Mouse (Mus musculus): Measurements from ENCODE around the gene Fev. TPM values are rescaled to one million over a fixed set of nuclear protein-coding genes. Genes with fewer than 3 reads are reported as not detected.

Fev gene
- polyA plus RNA-seq, 1 experiment from 2014 or later = 2.1 TPM

DNA sequence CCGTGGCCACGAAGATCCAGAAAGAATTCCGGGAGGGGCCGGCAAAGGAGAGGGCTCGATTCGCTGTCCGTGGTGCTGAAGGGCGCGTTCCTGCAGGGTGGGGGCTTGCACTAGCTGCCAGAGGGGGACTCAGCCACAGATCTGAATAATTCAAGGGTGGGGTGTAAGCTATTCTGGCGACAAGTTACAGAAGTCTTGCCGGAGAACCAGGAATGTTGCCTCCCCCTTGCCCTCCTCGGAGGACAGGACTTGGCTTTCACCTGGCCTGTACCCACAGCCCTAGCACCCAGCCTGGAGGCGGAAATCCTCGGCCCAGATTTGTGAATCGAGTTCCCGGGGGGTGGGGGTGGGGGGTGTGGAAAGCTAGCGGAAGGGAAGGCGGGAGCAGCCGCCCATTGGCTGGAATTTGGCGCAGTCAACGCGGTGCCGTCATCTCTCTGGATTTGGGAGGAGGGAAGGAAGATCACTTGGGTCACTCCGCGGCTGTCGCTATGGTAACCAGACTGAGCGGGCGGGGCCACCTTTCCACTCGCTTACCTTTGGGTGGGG is 27.0 kb downstream of the Fev start:
- H3K9me3 ChIP-seq (ENCODE audit: control insufficient read depth, low read length) = no peaks in the 10 kb centered on the region
- WGBS = 1% methylated on average over 29 of the region's 29 CpGs
- H3K4me2 ChIP-seq (replicated peaks; ENCODE audit: low read depth, low read length) = peak overlapping the region; percentile 37
- peaks cover 72% of the 10 kb centered on the region for H3K27me3 ChIP-seq (ENCODE audit: control insufficient read depth, insufficient read depth, low read length)
- H3K4me3 ChIP-seq (ENCODE audit: low read length) = peak overlapping the region; percentile 18
- H3K4me1 ChIP-seq (ENCODE audit: control insufficient read depth, insufficient read depth, low read length) = peaks cover 9% of the 10 kb centered on the region
- H3K36me3 ChIP-seq (ENCODE audit: control insufficient read depth, insufficient read depth, low read length) = no peaks in the 10 kb centered on the region
- H3K9ac ChIP-seq (ENCODE audit: low read depth, low read length) = no peak overlapping the region
- peak; percentile 56 for ATAC-seq (ENCODE audit: low FRiP score, low TSS enrichment)
- H3K27ac ChIP-seq (ENCODE audit: low read depth, low read length) = no peak overlapping the region

DNA sequence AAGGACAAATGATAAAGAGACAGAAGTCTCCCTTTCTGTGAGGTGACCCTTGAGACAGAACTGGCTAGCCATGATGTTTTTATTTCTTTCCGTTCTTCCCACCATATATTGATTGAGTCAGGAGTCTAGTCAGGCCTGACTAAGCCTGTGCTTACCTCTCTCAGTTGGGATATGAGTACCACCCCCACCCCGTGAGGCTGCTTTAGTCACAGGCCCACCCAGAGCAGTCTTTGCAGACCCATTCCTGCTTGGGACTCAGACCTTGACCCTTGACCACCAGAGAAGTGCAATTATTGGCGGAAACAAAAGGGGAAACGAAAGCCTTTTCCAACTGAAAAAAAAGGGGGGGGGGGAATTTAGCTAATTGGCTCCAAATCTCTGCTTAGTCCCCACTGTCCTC is 27.5 kb downstream of the Fev start:
- peaks cover 78% of the 10 kb centered on the region for H3K27me3 ChIP-seq (ENCODE audit: control insufficient read depth, insufficient read depth, low read length)
- peaks cover 9% of the 10 kb centered on the region for H3K4me1 ChIP-seq (ENCODE audit: control insufficient read depth, insufficient read depth, low read length)
- no peak overlapping the region for H3K27ac ChIP-seq (ENCODE audit: low read depth, low read length)
- no peak overlapping the region for H3K4me2 ChIP-seq (replicated peaks; ENCODE audit: low read depth, low read length)
- H3K4me3 ChIP-seq (ENCODE audit: low read length) = peak overlapping the region; percentile 18; the same call in 1 of the 2 replicates
- H3K9ac ChIP-seq (ENCODE audit: low read depth, low read length) = no peak overlapping the region
- H3K9me3 ChIP-seq (ENCODE audit: control insufficient read depth, low read length) = no peaks in the 10 kb centered on the region
- ATAC-seq (ENCODE audit: low FRiP score, low TSS enrichment) = no peak
- 8% methylated on average over 4 of the region's 4 CpGs for WGBS
- H3K36me3 ChIP-seq (ENCODE audit: control insufficient read depth, insufficient read depth, low read length) = no peaks in the 10 kb centered on the region

DNA sequence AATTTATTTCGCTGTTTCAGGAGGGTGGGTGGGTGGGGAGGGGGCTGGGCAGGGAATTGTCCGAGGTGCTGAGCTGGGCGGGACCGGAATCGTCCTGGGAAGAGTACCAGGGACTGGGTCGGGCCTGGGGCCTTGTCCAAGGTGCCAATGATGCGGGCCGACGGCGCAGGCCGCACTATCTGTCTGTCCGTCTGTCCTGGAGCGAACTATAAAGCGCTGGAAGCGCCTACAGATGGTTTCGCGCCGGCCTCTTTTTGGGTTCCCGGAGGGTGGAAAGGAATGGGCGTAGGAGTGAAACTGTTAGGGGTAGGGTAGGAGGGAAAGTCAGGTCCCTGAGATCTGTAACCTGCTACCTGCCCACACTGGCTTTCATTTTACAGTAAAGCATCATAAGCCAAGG is 28.0 kb downstream of the Fev start:
- Histone ChIP-seq H3K9me3 (ENCODE audit: control insufficient read depth, low read length) (no peaks in the 10 kb centered on the region), H3K4me2 (replicated peaks; ENCODE audit: low read depth, low read length) (no peak overlapping the region), H3K9ac (ENCODE audit: low read depth, low read length) (no peak overlapping the region), H3K27ac (ENCODE audit: low read depth, low read length) (no peak overlapping the region), H3K27me3 (ENCODE audit: control insufficient read depth, insufficient read depth, low read length) (peaks cover 83% of the 10 kb centered on the region), H3K4me3 (ENCODE audit: low read length) (no peak overlapping the region), H3K4me1 (ENCODE audit: control insufficient read depth, insufficient read depth, low read length) (peaks cover 9% of the 10 kb centered on the region), H3K36me3 (ENCODE audit: control insufficient read depth, insufficient read depth, low read length) (no peaks in the 10 kb centered on the region)
- ATAC-seq (ENCODE audit: low FRiP score, low TSS enrichment) = no peak
- WGBS = 3% methylated on average over 20 of the region's 20 CpGs

DNA sequence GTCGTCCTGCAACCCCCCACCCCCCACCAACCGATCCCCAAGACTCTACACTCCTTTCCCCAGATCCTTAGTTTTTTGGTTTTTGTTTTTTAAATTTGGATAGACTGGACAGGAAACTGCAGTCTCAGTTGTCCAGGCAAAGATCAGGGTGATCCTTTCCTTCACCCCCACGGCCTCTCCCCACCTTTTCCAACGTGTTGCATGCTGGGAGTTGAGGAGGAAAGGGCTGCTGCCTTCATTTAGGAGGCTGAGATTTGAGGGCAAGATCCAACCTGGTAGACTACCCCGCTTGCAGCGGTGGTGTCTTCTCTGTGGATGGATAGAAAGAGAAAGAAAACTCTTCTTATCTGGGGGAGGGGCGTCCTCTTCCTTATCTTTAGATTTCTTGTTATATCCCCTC is 28.4 kb downstream of the Fev start:
- under 1% methylated on average over 7 of the region's 7 CpGs for WGBS
- peaks cover 87% of the 10 kb centered on the region for H3K27me3 ChIP-seq (ENCODE audit: control insufficient read depth, insufficient read depth, low read length)

DNA sequence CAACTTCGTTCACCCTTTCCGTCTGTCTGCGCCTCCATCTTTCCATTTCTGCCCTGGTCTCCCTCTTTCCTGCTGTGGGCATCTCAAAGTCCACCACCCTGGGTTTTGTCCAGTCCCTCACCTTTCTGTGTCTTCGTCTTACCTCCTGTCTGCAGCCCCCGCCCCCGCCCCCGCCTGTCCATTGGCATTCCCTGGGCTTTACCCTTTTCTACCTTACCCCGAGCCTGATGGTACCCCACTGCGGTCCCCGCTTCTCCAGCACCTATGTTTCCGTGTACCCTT is 28.8 kb downstream of the Fev start:
- Histone ChIP-seq H3K4me2 (replicated peaks; ENCODE audit: low read depth, low read length) (peak overlapping the region; percentile 97), H3K4me1 (ENCODE audit: control insufficient read depth, insufficient read depth, low read length) (peaks cover 9% of the 10 kb centered on the region), H3K27me3 (ENCODE audit: control insufficient read depth, insufficient read depth, low read length) (peaks cover 90% of the 10 kb centered on the region), H3K27ac (ENCODE audit: low read depth, low read length) (no peak overlapping the region), H3K4me3 (ENCODE audit: low read length) (peak overlapping the region; percentile 66), H3K9me3 (ENCODE audit: control insufficient read depth, low read length) (no peaks in the 10 kb centered on the region), H3K36me3 (ENCODE audit: control insufficient read depth, insufficient read depth, low read length) (no peaks in the 10 kb centered on the region), H3K9ac (ENCODE audit: low read depth, low read length) (no peak overlapping the region)
- WGBS = 3% methylated on average over 11 of the region's 11 CpGs
- no peak for ATAC-seq (ENCODE audit: low FRiP score, low TSS enrichment)

More for the DNA sequence above, 28.4 kb downstream of the Fev start:
- H3K9ac ChIP-seq (ENCODE audit: low read depth, low read length) = no peak overlapping the region
- H3K9me3 ChIP-seq (ENCODE audit: control insufficient read depth, low read length) = no peaks in the 10 kb centered on the region
- H3K27ac ChIP-seq (ENCODE audit: low read depth, low read length) = no peak overlapping the region
- peaks cover 9% of the 10 kb centered on the region for H3K4me1 ChIP-seq (ENCODE audit: control insufficient read depth, insufficient read depth, low read length)
- H3K36me3 ChIP-seq (ENCODE audit: control insufficient read depth, insufficient read depth, low read length) = no peaks in the 10 kb centered on the region
- H3K4me2 ChIP-seq (replicated peaks; ENCODE audit: low read depth, low read length) = no peak overlapping the region
- no peak overlapping the region for H3K4me3 ChIP-seq (ENCODE audit: low read length)
- ATAC-seq (ENCODE audit: low FRiP score, low TSS enrichment) = no peak

DNA sequence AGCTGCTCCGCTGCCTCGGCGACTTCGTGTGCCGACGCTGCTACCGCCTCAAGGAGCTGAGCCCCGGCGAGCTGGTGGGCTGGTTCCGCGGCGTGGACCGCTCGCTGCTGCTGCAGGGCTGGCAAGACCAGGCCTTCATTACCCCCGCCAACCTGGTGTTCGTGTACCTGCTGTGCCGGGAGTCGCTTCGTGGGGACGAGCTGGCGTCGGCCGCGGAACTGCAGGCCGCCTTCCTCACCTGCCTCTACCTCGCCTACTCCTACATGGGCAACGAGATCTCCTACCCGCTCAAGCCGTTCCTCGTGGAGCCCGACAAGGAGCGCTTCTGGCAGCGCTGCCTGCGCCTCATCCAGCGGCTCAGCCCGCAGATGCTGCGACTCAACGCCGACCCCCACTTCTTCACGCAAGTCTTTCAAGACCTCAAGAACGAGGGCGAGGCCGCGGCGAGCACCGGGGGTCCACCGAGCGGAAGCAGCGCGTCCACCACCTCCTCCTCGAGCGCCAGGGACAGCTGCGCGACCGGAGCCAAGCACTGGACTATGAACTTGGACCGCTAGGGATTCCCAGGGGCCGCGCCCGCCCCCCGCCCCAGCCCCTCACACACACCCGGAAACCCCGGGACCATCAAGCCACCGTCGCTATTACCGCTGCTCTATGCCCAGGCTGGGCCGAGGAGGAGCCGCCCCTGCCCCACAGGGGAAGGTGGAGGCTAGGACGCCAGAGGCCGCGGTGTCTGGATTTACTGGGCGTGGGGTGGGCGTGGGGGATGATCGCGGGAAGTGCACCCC is 29.4 kb downstream of the Fev start:
- peak overlapping the region; percentile 52; the same call in 1 of the 2 replicates for H3K9ac ChIP-seq (ENCODE audit: low read depth, low read length)
- no peaks in the 10 kb centered on the region for H3K36me3 ChIP-seq (ENCODE audit: control insufficient read depth, insufficient read depth, low read length)
- peak overlapping the region; percentile 66 for H3K4me3 ChIP-seq (ENCODE audit: low read length)
- H3K27ac ChIP-seq (ENCODE audit: low read depth, low read length) = no peak overlapping the region
- ATAC-seq (ENCODE audit: low FRiP score, low TSS enrichment) = no peak
- peak overlapping the region; percentile 97 for H3K4me2 ChIP-seq (replicated peaks; ENCODE audit: low read depth, low read length)
- peaks cover 9% of the 10 kb centered on the region for H3K4me1 ChIP-seq (ENCODE audit: control insufficient read depth, insufficient read depth, low read length)
- peaks cover 92% of the 10 kb centered on the region for H3K27me3 ChIP-seq (ENCODE audit: control insufficient read depth, insufficient read depth, low read length)
- no peaks in the 10 kb centered on the region for H3K9me3 ChIP-seq (ENCODE audit: control insufficient read depth, low read length)
- WGBS = under 1% methylated on average over 74 of the region's 74 CpGs

DNA sequence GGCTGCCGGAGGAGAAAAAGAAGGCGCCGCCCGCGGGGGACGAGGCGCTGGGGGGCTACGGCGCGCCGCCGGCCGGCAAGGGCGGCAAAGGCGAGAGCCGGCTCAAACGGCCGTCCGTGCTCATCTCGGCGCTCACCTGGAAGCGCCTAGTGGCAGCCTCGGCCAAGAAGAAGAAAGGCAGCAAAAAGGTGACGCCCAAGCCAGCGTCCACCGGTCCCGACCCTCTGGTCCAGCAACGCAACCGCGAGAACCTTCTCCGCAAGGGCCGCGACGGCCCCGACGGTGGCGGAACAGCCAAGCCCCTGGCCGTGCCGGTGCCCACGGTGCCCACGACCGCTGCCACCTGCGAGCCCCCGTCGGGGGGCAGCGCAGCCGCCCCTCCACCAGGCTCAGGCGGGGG is 30.1 kb downstream of the Fev start:
- H3K4me2 ChIP-seq (replicated peaks; ENCODE audit: low read depth, low read length) = peak overlapping the region; percentile 97
- H3K4me1 ChIP-seq (ENCODE audit: control insufficient read depth, insufficient read depth, low read length) = peaks cover 9% of the 10 kb centered on the region
- peak overlapping the region; percentile 66 for H3K4me3 ChIP-seq (ENCODE audit: low read length)
- 0% methylated on average over 41 of the region's 48 CpGs for WGBS
- H3K27me3 ChIP-seq (ENCODE audit: control insufficient read depth, insufficient read depth, low read length) = peaks cover 95% of the 10 kb centered on the region
- no peak overlapping the region for H3K27ac ChIP-seq (ENCODE audit: low read depth, low read length)
- no peaks in the 10 kb centered on the region for H3K36me3 ChIP-seq (ENCODE audit: control insufficient read depth, insufficient read depth, low read length)
- no peaks in the 10 kb centered on the region for H3K9me3 ChIP-seq (ENCODE audit: control insufficient read depth, low read length)
- H3K9ac ChIP-seq (ENCODE audit: low read depth, low read length) = peak overlapping the region; percentile 52
- no peak for ATAC-seq (ENCODE audit: low FRiP score, low TSS enrichment)

DNA sequence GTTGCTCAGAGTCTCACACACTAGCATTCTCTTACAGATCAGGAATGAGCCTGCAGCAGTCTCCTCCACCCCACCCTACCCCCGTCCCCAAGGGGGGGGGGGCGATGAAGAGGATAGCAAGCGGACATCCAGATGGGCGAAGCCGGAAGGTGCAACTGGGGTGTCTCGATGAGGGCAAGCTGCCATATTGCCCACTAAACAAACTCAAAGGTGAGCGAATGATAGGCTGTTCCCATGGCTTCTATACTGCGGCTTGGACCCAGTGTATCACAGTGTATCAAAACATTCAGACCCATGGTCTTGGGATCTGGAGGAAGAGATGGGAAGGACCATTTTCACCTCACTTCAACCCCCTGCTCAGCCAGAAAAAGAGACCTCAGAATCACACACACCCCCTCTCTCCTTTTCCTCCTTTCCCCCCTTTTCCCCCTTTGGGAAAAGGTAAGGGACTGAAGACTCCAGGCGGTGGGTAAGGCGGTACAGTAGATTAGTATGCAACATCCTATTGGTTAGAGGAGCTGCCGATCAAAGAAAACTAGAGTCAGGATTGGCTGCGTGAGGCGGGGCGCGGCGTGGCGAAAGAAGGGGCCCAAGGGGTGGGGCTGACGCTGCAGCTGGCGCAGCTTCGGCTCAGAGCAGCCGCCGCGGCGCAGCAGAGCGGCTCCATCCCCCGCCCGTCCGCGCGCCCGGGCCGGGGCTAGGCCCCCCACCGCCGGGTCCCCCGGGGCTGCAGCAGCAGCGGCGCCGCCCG is 30.7 kb downstream of the Fev start, which contains the start of gene Cdk5r2:
Gene Cdk5r2 (plus strand): TSS at position 629 of the 751 bp plus-strand sequence.
- Histone ChIP-seq H3K4me2 (replicated peaks; ENCODE audit: low read depth, low read length) (peak within 1 kb of the TSS; percentile 97), H3K27me3 (ENCODE audit: control insufficient read depth, insufficient read depth, low read length) (peaks cover 95% of the 10 kb centered on the region), H3K9ac (ENCODE audit: low read depth, low read length) (peak within 1 kb of the TSS; percentile 52), H3K4me1 (ENCODE audit: control insufficient read depth, insufficient read depth, low read length) (peaks cover 9% of the 10 kb centered on the region), H3K36me3 (ENCODE audit: control insufficient read depth, insufficient read depth, low read length) (no peaks in the 10 kb centered on the region), H3K4me3 (ENCODE audit: low read length) (peak within 1 kb of the TSS; percentile 66), H3K9me3 (ENCODE audit: control insufficient read depth, low read length) (no peaks in the 10 kb centered on the region), H3K27ac (ENCODE audit: low read depth, low read length) (no peak within 1 kb of the TSS)
- peak; percentile 90 for ATAC-seq (ENCODE audit: low FRiP score, low TSS enrichment)
- 2% methylated on average over 35 of the region's 39 CpGs for WGBS

Data from kidney, embryonic 14.5 days (tissue).